14 mouse cellular contexts compared by ENCODE assay signal in the genomic region with DNA sequence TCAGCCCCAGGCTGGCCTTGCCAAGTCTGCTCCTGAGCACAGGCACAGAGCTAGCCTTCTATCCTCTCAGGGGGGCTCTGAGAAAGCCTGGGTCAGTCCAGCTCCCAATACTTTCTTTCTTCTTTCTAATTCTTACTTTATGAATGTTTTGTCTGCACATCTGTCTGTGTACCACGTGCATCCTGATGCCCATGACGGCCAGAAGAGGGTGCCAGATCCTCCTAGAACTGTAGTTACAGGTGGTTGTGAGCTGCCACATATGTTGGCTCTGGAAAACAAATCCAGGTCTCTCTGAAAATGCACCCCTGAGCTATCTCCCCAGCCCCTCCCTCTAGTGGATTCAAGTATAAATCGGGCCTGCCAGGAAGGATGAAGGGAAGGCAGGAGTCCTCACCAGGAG. TPM values are rescaled to one million over a fixed set of nuclear protein-coding genes. Genes with fewer than 3 reads are reported as not detected.
DNase-seq lines count a peak whose midpoint lies in the region; ATAC-seq and TF ChIP-seq lines count a peak whose summit lies in the region.
"Had no signal": no experiment of that assay in that cellular context is flagged by ENCODE, and none has a peak within 500 bp of the region (broad histone marks: within the 10 kb centered on the region; RNA-seq: fewer than 3 reads in every experiment).

No protein-coding gene starts in this region.

- peak; percentile 29 for DNase-seq in CD4-positive, CD25-positive, alpha-beta regulatory T cell, adult 2 months (ENCODE audit: low read depth, low spot score)
- DNase-seq in left cerebral cortex, adult 2 months (ENCODE audit: extremely low spot score in 1 of 2, low spot score in 2 of 2) = no peak
- no peak for DNase-seq in left cerebral cortex, adult 8-10 months (ENCODE audit: low spot score in 2 of 2)
- DNase-seq in 416B (ENCODE audit: low read depth) = peak; percentile 46
- no peak for DNase-seq in frontal cortex, adult 2 months (ENCODE audit: extremely low spot score in 1 of 2, low spot score in 1 of 2)
- DNase-seq: adrenal gland, postnatal 14 days; cerebellum, adult 11-12 months; heart, adult 18-20 months; kidney, adult 8-10 months; layer of hippocampus, adult 9-11 months had no signal

- no peak overlapping the region for H3K4me3 ChIP-seq in left cerebral cortex, adult 2 months
- H3K4me3 ChIP-seq in bone marrow macrophage, adult 2 months (ENCODE audit: insufficient read depth, low read length) = no peak overlapping the region
- H3K4me3 ChIP-seq: forebrain, embryonic 10.5 days had no signal

- ATAC-seq in CD4-positive, CD25-positive, alpha-beta regulatory T cell, adult 4 months = no peak
- ATAC-seq in megakaryocyte, adult 5-6 weeks (ENCODE audit: poor library complexity, severe bottlenecking) = no peak

- no peak for TF ChIP-seq POLR2A in bone marrow macrophage, adult 2 months (IDR thresholded peaks at IDR 0.05; ENCODE audit: borderline replicate concordance, low read depth, low read length)

- H3K4me1 ChIP-seq in bone marrow macrophage, adult 2 months (ENCODE audit: control insufficient read depth, insufficient read depth, low read length) = no peaks in the 10 kb centered on the region

- H3K27ac ChIP-seq in left cerebral cortex, adult 2 months = peak overlapping the region; percentile 69
- no peak overlapping the region for H3K27ac ChIP-seq in bone marrow macrophage, adult 2 months (ENCODE audit: insufficient read depth, low read depth, low read length)
- H3K27ac ChIP-seq: forebrain, embryonic 10.5 days had no signal

- peak; percentile 36 for TF ChIP-seq CTCF in left cerebral cortex, adult 2 months (IDR thresholded peaks at IDR 0.05)
- TF ChIP-seq CTCF in bone marrow macrophage, adult 2 months (IDR thresholded peaks at IDR 0.05; ENCODE audit: low read depth, low read length) = peak; percentile 31; the same call in 1 of the 2 replicates

- intact Hi-C loops in left cerebral cortex, adult 2 months (cut with DNase I) = loop anchor here (2.0 to 5.0 kb wide), 2 partner anchors 23 to 127 kb away; no protein-coding TSS in a partner anchor

RNA-seq across cellular contexts. Expression of a gene that starts 52.1 kb away (rescaled TPM):
- polyA plus RNA-seq in CD4-positive, CD25-positive, alpha-beta regulatory T cell, adult 4 months (2017; shearing (Covaris generic)) = 1 to 10 TPM; 3.9 to 4.7 TPM
- 100 to 1,000 TPM; 104 to 107 TPM for total RNA-seq in left cerebral cortex, adult 2 months (2021)
- 100 to 1,000 TPM in 1 of 4 experiments, 10 to 100 TPM in 3; 88.3 to 100 (median 93.1) TPM for total RNA-seq in left cerebral cortex, adult 8-10 months (2022)
- polyA plus RNA-seq in bone marrow macrophage, adult 2 months (2012; ENCODE audit: insufficient read depth, insufficient read length, missing spikeins) = 12.8 and 15.8 TPM in 2 replicates
- total RNA-seq in megakaryocyte, adult 5-6 weeks (2015) = 14.9 and 15.2 TPM in 2 replicates
- 29.3 and 31.6 TPM in 2 replicates for total RNA-seq in megakaryocyte, adult 5-6 weeks (2017)
- 42.9 and 44.5 TPM in 2 replicates for polyA plus RNA-seq in frontal cortex, adult 2 months (2012; rRNA removed)

Comparison
In these comparisons a context has a peak if more than half of its experiments do, and no peak if none do; other contexts are left out.
1. DNase-seq: peak in CD4-positive, CD25-positive, alpha-beta regulatory T cell, adult 2 months (single experiment) and 416B (single experiment); none in left cerebral cortex, adult 2 months (0 of 2), left cerebral cortex, adult 8-10 months (0 of 2) and frontal cortex, adult 2 months (0 of 2).